Mouse (Mus musculus) intestine, embryonic 15.5 days (tissue): Measurements from ENCODE around the gene Mipol1. TPM values are rescaled to one million over a fixed set of nuclear protein-coding genes. Genes with fewer than 3 reads are reported as not detected.

Experiments
- ATAC-seq: fragments of 200-750 bp; cut with Nextera tagmentation; 2 replicates; pipeline ENCODE4 v1.8.0; 2017; ENCODE audit warnings: moderate TSS enrichment, moderate library complexity
- H3K27ac ChIP-seq: fragments of 300-500 bp; sonication (generic); 2 replicates; pipeline ENCODE4 v1.5.1; 2015; ENCODE audit warnings: mild to moderate bottlenecking, inconsistent platforms
- H3K27me3 ChIP-seq: fragments of 300-500 bp; sonication (generic); replicated peaks from 2 replicates; pipeline ENCODE4 v1.6.1; 2015; ENCODE audit warnings: inconsistent platforms
- H3K36me3 ChIP-seq: fragments of 300-500 bp; sonication (generic); 2 replicates; pipeline ENCODE4 v1.6.1; 2015; ENCODE audit warnings: inconsistent platforms
- H3K4me1 ChIP-seq: fragments of 300-500 bp; sonication (generic); replicated peaks from 2 replicates; pipeline ENCODE4 v1.6.1; 2015; ENCODE audit warnings: inconsistent platforms
- H3K4me2 ChIP-seq: fragments of 300-500 bp; sonication (generic); replicated peaks from 2 replicates; pipeline ENCODE4 v1.6.1; 2015; ENCODE audit warnings: mild to moderate bottlenecking, inconsistent platforms
- H3K4me3 ChIP-seq: fragments of 300-500 bp; sonication (generic); replicated peaks from 2 replicates; pipeline ENCODE4 v1.5.1; 2015; ENCODE audit warnings: inconsistent platforms
- H3K9ac ChIP-seq: fragments of 300-500 bp; sonication (generic); 2 replicates; pipeline ENCODE4 v1.6.1; 2015; ENCODE audit warnings: inconsistent platforms
- H3K9me3 ChIP-seq: fragments of 300-500 bp; sonication (generic); 2 replicates; pipeline ENCODE4 v1.6.1; 2016; ENCODE audit warnings: inconsistent platforms
- WGBS: fragments of 180-500 bp; shearing (Covaris S2); methylation state at CpG from one replicate; pipeline ENCODE4 v1.1.7; 2015; 5-methylcytosine and 5-hydroxymethylcytosine counted together
- polyA plus RNA-seq: library from polyadenylated mRNA; unstranded; fragments of >200 nt; fragmentation: Nextera tagmentation; extraction: Ambion mirVana; gene quantifications from 2 replicates; pipeline ENCODE4 v1.2.1, GENCODE M21; 2015

Gene Mipol1
- polyA plus RNA-seq, 1 experiment from 2014 or later = 10.1 TPM

GRCm38 (mm10) chr12:57449299-57449698 lies 219.1 kb downstream of the Mipol1 start:
- no peak overlapping the region for H3K27ac ChIP-seq
- no peaks in the 10 kb centered on the region for H3K36me3 ChIP-seq
- H3K9me3 ChIP-seq = no peaks in the 10 kb centered on the region
- ATAC-seq = no peak
- 53% methylated on average over 1 of the region's 1 CpGs for WGBS
- H3K4me3 ChIP-seq = no peak overlapping the region
- H3K27me3 ChIP-seq = no peaks in the 10 kb centered on the region
- H3K4me1 ChIP-seq = peaks cover 3% of the 10 kb centered on the region; the same call in 1 of the 2 replicates
- H3K4me2 ChIP-seq = no peak overlapping the region
- no peak overlapping the region for H3K9ac ChIP-seq

- no peak overlapping the region for H3K4me3 ChIP-seq
- H3K4me1 ChIP-seq = peaks cover 3% of the 10 kb centered on the region; the same call in 1 of the 2 replicates
- 89% methylated on average over 5 of the region's 5 CpGs for WGBS
- H3K36me3 ChIP-seq = no peaks in the 10 kb centered on the region
- H3K4me2 ChIP-seq = no peak overlapping the region
- no peak overlapping the region for H3K9ac ChIP-seq
- ATAC-seq = no peak
- no peaks in the 10 kb centered on the region for H3K27me3 ChIP-seq
- no peak overlapping the region for H3K27ac ChIP-seq
- H3K9me3 ChIP-seq = no peaks in the 10 kb centered on the region
These were observed 219.9 kb downstream of the Mipol1 start for GRCm38 (mm10) chr12:57450017-57450583.

GRCm38 (mm10) chr12:57456911-57457310 lies 226.7 kb downstream of the Mipol1 start:
- ATAC-seq = no peak
- 35% methylated on average over 4 of the region's 4 CpGs for WGBS

GRCm38 (mm10) chr12:57457339-57457738 lies 227.1 kb downstream of the Mipol1 start:
- no peak for ATAC-seq
- H3K4me2 ChIP-seq = no peak overlapping the region
- H3K9me3 ChIP-seq = no peaks in the 10 kb centered on the region
- H3K36me3 ChIP-seq = no peaks in the 10 kb centered on the region
- 24% methylated on average over 4 of the region's 4 CpGs for WGBS
- no peak overlapping the region for H3K4me3 ChIP-seq
- no peaks in the 10 kb centered on the region for H3K4me1 ChIP-seq
- no peak overlapping the region for H3K9ac ChIP-seq
- H3K27me3 ChIP-seq = no peaks in the 10 kb centered on the region
- no peak overlapping the region for H3K27ac ChIP-seq

More at GRCm38 (mm10) chr12:57456911-57457310, 226.7 kb downstream of the Mipol1 start:
- Histone ChIP-seq H3K27ac (no peak overlapping the region), H3K9me3 (no peaks in the 10 kb centered on the region), H3K4me3 (no peak overlapping the region), H3K4me1 (no peaks in the 10 kb centered on the region), H3K27me3 (no peaks in the 10 kb centered on the region), H3K36me3 (no peaks in the 10 kb centered on the region), H3K4me2 (no peak overlapping the region), H3K9ac (no peak overlapping the region)

GRCm38 (mm10) chr12:57464520-57465334 lies 234.5 kb downstream of the Mipol1 start:
- Histone ChIP-seq H3K4me2 (no peak overlapping the region), H3K27ac (no peak overlapping the region), H3K27me3 (no peaks in the 10 kb centered on the region), H3K9ac (no peak overlapping the region), H3K4me1 (no peaks in the 10 kb centered on the region), H3K9me3 (no peaks in the 10 kb centered on the region), H3K4me3 (no peak overlapping the region), H3K36me3 (no peaks in the 10 kb centered on the region)
- WGBS = 71% methylated on average over 12 of the region's 12 CpGs
- no peak for ATAC-seq

- H3K27ac ChIP-seq = no peak overlapping the region
- no peaks in the 10 kb centered on the region for H3K4me1 ChIP-seq
- H3K27me3 ChIP-seq = no peaks in the 10 kb centered on the region
- no peak overlapping the region for H3K4me3 ChIP-seq
- no peak overlapping the region for H3K4me2 ChIP-seq
- WGBS = 88% methylated on average over 8 of the region's 8 CpGs
- H3K9me3 ChIP-seq = no peaks in the 10 kb centered on the region
- no peaks in the 10 kb centered on the region for H3K36me3 ChIP-seq
- no peak for ATAC-seq
- no peak overlapping the region for H3K9ac ChIP-seq
These were observed 241.6 kb downstream of the Mipol1 start for GRCm38 (mm10) chr12:57471786-57472185.

- H3K9me3 ChIP-seq = no peaks in the 10 kb centered on the region
- 78% methylated on average over 3 of the region's 3 CpGs for WGBS
- no peaks in the 10 kb centered on the region for H3K36me3 ChIP-seq
- H3K4me3 ChIP-seq = no peak overlapping the region
- no peak for ATAC-seq
- no peak overlapping the region for H3K9ac ChIP-seq
- no peak overlapping the region for H3K4me2 ChIP-seq
- H3K27ac ChIP-seq = no peak overlapping the region
- no peaks in the 10 kb centered on the region for H3K4me1 ChIP-seq
- H3K27me3 ChIP-seq = no peaks in the 10 kb centered on the region
These were observed 246.6 kb downstream of the Mipol1 start for GRCm38 (mm10) chr12:57476876-57477275.

GRCm38 (mm10) chr12:57481823-57482222 lies 251.6 kb downstream of the Mipol1 start:
- no peak overlapping the region for H3K27ac ChIP-seq
- 72% methylated on average over 2 of the region's 2 CpGs for WGBS
- H3K9me3 ChIP-seq = no peaks in the 10 kb centered on the region
- H3K4me2 ChIP-seq = no peak overlapping the region
- no peaks in the 10 kb centered on the region for H3K4me1 ChIP-seq
- no peak overlapping the region for H3K9ac ChIP-seq
- ATAC-seq = no peak
- H3K27me3 ChIP-seq = no peaks in the 10 kb centered on the region
- no peaks in the 10 kb centered on the region for H3K36me3 ChIP-seq
- H3K4me3 ChIP-seq = no peak overlapping the region

- ATAC-seq = peak; percentile 91
- H3K4me2 ChIP-seq = peak overlapping the region; percentile 1; the same call in 1 of the 2 replicates
- no peak overlapping the region for H3K27ac ChIP-seq
These were observed 266.3 kb downstream of the Mipol1 start for GRCm38 (mm10) chr12:57496347-57497119.

GRCm38 (mm10) chr12:57500246-57500645 lies 270.0 kb downstream of the Mipol1 start:
- H3K4me3 ChIP-seq = no peak overlapping the region
- H3K27ac ChIP-seq = no peak overlapping the region
- H3K4me1 ChIP-seq = no peaks in the 10 kb centered on the region
- no peaks in the 10 kb centered on the region for H3K36me3 ChIP-seq
- no peak for ATAC-seq
- H3K9me3 ChIP-seq = no peaks in the 10 kb centered on the region
- no peak overlapping the region for H3K9ac ChIP-seq
- no peak overlapping the region for H3K4me2 ChIP-seq
- no peaks in the 10 kb centered on the region for H3K27me3 ChIP-seq
- 53% methylated on average over 7 of the region's 7 CpGs for WGBS

More at GRCm38 (mm10) chr12:57496347-57497119, 266.3 kb downstream of the Mipol1 start:
- Histone ChIP-seq H3K27me3 (no peaks in the 10 kb centered on the region), H3K4me3 (no peak overlapping the region), H3K9me3 (no peaks in the 10 kb centered on the region), H3K36me3 (no peaks in the 10 kb centered on the region), H3K9ac (no peak overlapping the region), H3K4me1 (no peaks in the 10 kb centered on the region)
- WGBS = 27% methylated on average over 6 of the region's 6 CpGs

GRCm38 (mm10) chr12:57505329-57505728 lies 275.1 kb downstream of the Mipol1 start:
- Histone ChIP-seq H3K4me1 (peaks cover 3% of the 10 kb centered on the region; the same call in 1 of the 2 replicates), H3K9me3 (no peaks in the 10 kb centered on the region), H3K27me3 (no peaks in the 10 kb centered on the region), H3K4me3 (no peak overlapping the region), H3K4me2 (no peak overlapping the region), H3K27ac (no peak overlapping the region), H3K36me3 (no peaks in the 10 kb centered on the region), H3K9ac (no peak overlapping the region)
- peak; percentile 86 for ATAC-seq
- 50% methylated on average over 7 of the region's 7 CpGs for WGBS

GRCm38 (mm10) chr12:57508938-57509337 lies 278.7 kb downstream of the Mipol1 start:
- H3K36me3 ChIP-seq = no peaks in the 10 kb centered on the region
- H3K4me2 ChIP-seq = no peak overlapping the region
- H3K4me1 ChIP-seq = peaks cover 3% of the 10 kb centered on the region; the same call in 1 of the 2 replicates
- H3K9ac ChIP-seq = no peak overlapping the region
- H3K27ac ChIP-seq = no peak overlapping the region
- H3K9me3 ChIP-seq = no peaks in the 10 kb centered on the region
- no peaks in the 10 kb centered on the region for H3K27me3 ChIP-seq
- WGBS = 47% methylated on average over 11 of the region's 11 CpGs
- no peak for ATAC-seq
- H3K4me3 ChIP-seq = no peak overlapping the region
